Mouse (Mus musculus) CH12.LX (cell line): ENCODE measurements at regions not wholly inside any gene's neighbourhood (a gene's known extent, or its start where the extent isn't known, plus 50 kb on each side); places are given as distances from the start of the nearest gene placed in this dataset.
A peak's percentile ranks its signal among the peaks of the same experiment; 100 is the strongest.

Experiments used
- DNase-seq: peaks from one replicate; pipeline ENCODE4 v3.0.0-alpha.2; 2013; ENCODE audit errors: extremely low read depth
- H3K27ac ChIP-seq: 2 replicates; pipeline ENCODE4 v1.5.1; 2012; ENCODE audit warnings: low read depth, mild to moderate bottlenecking, control low read depth, moderate library complexity; ENCODE audit not compliant: insufficient read depth
- H3K27me3 ChIP-seq: replicated peaks from 2 replicates; pipeline ENCODE3; 2012; ENCODE audit warnings: inconsistent platforms
- H3K36me3 ChIP-seq, 2 experiments: replicated peaks in 1 of 2; 2 replicates each; pipeline versions ENCODE3 to v1.6.1; 2012; ENCODE audit warnings: inconsistent platforms in 1 of 2, low read length in 1 of 2, mild to moderate bottlenecking in 1 of 2, mixed read lengths in 1 of 2, moderate library complexity in 1 of 2; ENCODE audit not compliant: control insufficient read depth in 1 of 2, insufficient read depth in 1 of 2
- H3K4me1 ChIP-seq, 2 experiments: 2 replicates each; pipeline ENCODE4 v1.6.1; 2012; ENCODE audit warnings: inconsistent platforms in 1 of 2, moderate library complexity in 1 of 2; ENCODE audit not compliant: insufficient read depth in 2 of 2, control insufficient read depth in 1 of 2
- H3K4me2 ChIP-seq: 2 replicates; pipeline ENCODE4 v1.6.1; 2012; ENCODE audit warnings: low read depth, mild to moderate bottlenecking, control low read depth; ENCODE audit not compliant: poor library complexity, insufficient read depth, severe bottlenecking
- H3K4me3 ChIP-seq, 3 experiments: fragments of 150-350 bp in 1 of 3; sonication (generic) in 1 of 3; replicated peaks in 1 of 3; 2 replicates each; pipeline versions ENCODE3 to v1.5.1; 2011 to 2012; ENCODE audit warnings: low read depth in 2 of 3, low read length in 2 of 3, mild to moderate bottlenecking in 2 of 3, moderate library complexity in 2 of 3, control low read depth in 1 of 3, improper control_type of control experiment in 1 of 3, inconsistent platforms in 1 of 3, mixed read lengths in 1 of 3; ENCODE audit not compliant: poor library complexity in 1 of 3
- H3K79me2 ChIP-seq: replicated peaks from 2 replicates; pipeline ENCODE4 v1.6.1; 2012; ENCODE audit warnings: mild to moderate bottlenecking, moderate library complexity; ENCODE audit not compliant: control insufficient read depth, poor library complexity, insufficient read depth, severe bottlenecking; ENCODE audit errors: extremely low read depth
- H3K9ac ChIP-seq: 2 replicates; pipeline ENCODE4 v1.6.1; 2012; ENCODE audit warnings: low read depth, mild to moderate bottlenecking, control low read depth, moderate library complexity; ENCODE audit not compliant: insufficient read depth
- H3K9me3 ChIP-seq: replicated peaks from 2 replicates; pipeline ENCODE3; 2012; ENCODE audit warnings: low read length, inconsistent platforms, mixed read lengths
- CHD2 ChIP-seq: IDR thresholded peaks from 2 replicates; pipeline ENCODE4 v1.6.1; 2011; ENCODE audit warnings: low read length, improper control_type of control experiment
- CTCF ChIP-seq, 2 experiments: IDR thresholded peaks in 1 of 2; conservative IDR thresholded peaks in 1 of 2; 2 replicates each; pipeline ENCODE4 v1.5.1; 2011 to 2012; ENCODE audit warnings: low read depth in 2 of 2, low read length in 2 of 2, improper control_type of control experiment in 1 of 2, inconsistent platforms in 1 of 2, mild to moderate bottlenecking in 1 of 2, moderate library complexity in 1 of 2
- GABPA ChIP-seq: IDR thresholded peaks from 2 replicates; pipeline ENCODE4 v1.6.1; 2012; ENCODE audit warnings: low read depth, low read length, improper control_type of control experiment, inconsistent platforms; ENCODE audit not compliant: insufficient replicate concordance
- JUN ChIP-seq: IDR thresholded peaks from 2 replicates; pipeline ENCODE4 v1.6.1; 2011; ENCODE audit warnings: low read depth, mild to moderate bottlenecking, low read length, improper control_type of control experiment, moderate library complexity; ENCODE audit not compliant: insufficient read depth
- MEF2A ChIP-seq: IDR thresholded peaks from 2 replicates; pipeline ENCODE4 v1.6.1; 2014; ENCODE audit warnings: low read depth, mild to moderate bottlenecking, inconsistent platforms, low read length, improper control_type of control experiment, borderline replicate concordance
- RAD21 ChIP-seq: IDR thresholded peaks from 2 replicates; pipeline ENCODE4 v1.6.1; 2011; ENCODE audit warnings: low read depth, mild to moderate bottlenecking, low read length, improper control_type of control experiment, moderate library complexity
- SMC3 ChIP-seq: IDR thresholded peaks from 2 replicates; pipeline ENCODE4 v1.6.1; 2011; ENCODE audit warnings: low read depth, low read length, improper control_type of control experiment
- TBP ChIP-seq: conservative IDR thresholded peaks from 2 replicates; pipeline ENCODE4 v1.6.1; 2011; ENCODE audit warnings: low read depth, low read length, improper control_type of control experiment
- USF1 ChIP-seq: IDR thresholded peaks from 2 replicates; pipeline ENCODE4 v1.6.1; 2014; ENCODE audit warnings: low read depth, mild to moderate bottlenecking, inconsistent platforms, low read length, improper control_type of control experiment
- USF2 ChIP-seq: conservative IDR thresholded peaks from 2 replicates; pipeline ENCODE4 v1.6.1; 2011; ENCODE audit warnings: low read depth, low read length, improper control_type of control experiment
- dilution Hi-C: fragments of 300-500 bp; cut with MboI; formaldehyde crosslinking; loops from 2 replicates; pipeline ENCODE4 v1.14.3; 2020; ENCODE audit warnings: low sequenced_read_pairs; ENCODE audit not compliant: extremely low pct_unique_long_range_greater_than_20kb, extremely low pct_ligation_motif_present
- in situ Hi-C: fragments of 300-500 bp; cut with MboI; formaldehyde crosslinking; loops from 3 replicates; pipeline ENCODE4 v1.14.3; 2019; ENCODE audit warnings: low sequenced_read_pairs, low pct_ligation_motif_present, low pct_unique_long_range_greater_than_20kb, mixed read lengths

GRCm38 (mm10) chr19:14259223-14259622 lies 338.6 kb downstream of the Tle4 start:
- Histone ChIP-seq H3K4me1 (peaks cover 0 to 10% of the 10 kb centered on the region in 2 experiments; a peak in 1 of 4 replicates), H3K27ac (no peak overlapping the region), H3K4me3 (no peak overlapping the region), H3K79me2 (no peaks in the 10 kb centered on the region), H3K27me3 (no peaks in the 10 kb centered on the region), H3K9ac (no peak overlapping the region), H3K4me2 (no peak overlapping the region), H3K36me3 (no peaks in the 10 kb centered on the region), H3K9me3 (no peaks in the 10 kb centered on the region)
- dilution Hi-C loops, result no loop called here
- TF ChIP-seq CHD2 (no peak), MEF2A (no peak), USF2 (no peak), USF1 (no peak)
- no peak for DNase-seq
- in situ Hi-C loops, result no loop called here

DNA sequence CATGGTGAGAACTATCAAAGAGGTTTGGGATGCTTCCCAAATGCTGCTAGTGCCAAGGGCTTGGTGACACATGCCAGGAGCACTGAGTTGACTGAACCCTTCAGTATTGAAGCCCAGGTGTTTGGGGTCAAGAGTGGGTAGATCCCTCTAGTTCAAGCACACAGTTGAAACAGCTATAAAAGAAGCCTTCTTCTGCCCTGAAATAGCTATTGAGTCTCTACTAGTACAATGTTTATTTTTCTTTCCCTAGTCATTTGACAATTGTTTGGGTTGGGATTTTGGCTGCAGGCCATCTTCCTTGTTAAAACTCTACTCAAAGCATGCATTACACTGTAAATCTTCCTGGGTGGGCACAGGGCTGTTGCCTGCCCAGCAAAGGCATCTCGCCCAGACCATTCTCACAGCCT lies 308.5 kb downstream of the Tle4 start:
- no peak overlapping the region for H3K4me3 ChIP-seq
- no peak overlapping the region for H3K27ac ChIP-seq
- no peak for DNase-seq
- dilution Hi-C loops (no loop called here), in situ Hi-C loops (no loop called here)
- H3K79me2 ChIP-seq, result no peaks in the 10 kb centered on the region
- no peak overlapping the region for H3K4me2 ChIP-seq
- peaks cover 0 to 4% of the 10 kb centered on the region in 2 experiments; a peak in 1 of 4 replicates for H3K4me1 ChIP-seq
- H3K36me3 ChIP-seq, result no peaks in the 10 kb centered on the region
- H3K9me3 ChIP-seq, result no peaks in the 10 kb centered on the region
- H3K27me3 ChIP-seq, result no peaks in the 10 kb centered on the region
- TF ChIP-seq GABPA (no peak), TBP (no peak)
- no peak overlapping the region for H3K9ac ChIP-seq

DNA sequence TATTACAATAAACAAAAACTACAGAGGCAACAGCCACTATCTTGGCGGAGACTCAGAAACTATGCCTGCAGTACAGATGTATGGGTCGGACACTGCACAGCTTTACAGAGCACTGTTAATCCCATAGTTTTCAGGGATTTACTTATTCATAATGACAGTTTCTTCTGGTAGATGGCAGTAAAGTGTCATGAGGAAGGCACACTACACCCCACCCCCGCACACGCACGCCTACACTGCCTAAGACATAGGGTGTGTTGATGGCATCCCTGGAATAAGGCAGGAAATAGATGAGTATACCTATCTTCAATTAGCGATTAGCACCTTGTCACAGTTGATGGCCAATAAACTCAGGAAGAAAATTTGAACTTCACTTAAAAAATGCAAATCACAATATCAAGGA lies 306.9 kb downstream of the Tle4 start:
- H3K4me1 ChIP-seq, result peaks cover 0 to 4% of the 10 kb centered on the region in 2 experiments; a peak in 1 of 4 replicates
- no peaks in the 10 kb centered on the region for H3K79me2 ChIP-seq
- H3K9ac ChIP-seq, result no peak overlapping the region
- dilution Hi-C loops (no loop called here), in situ Hi-C loops (no loop called here)
- TF ChIP-seq JUN (no peak), RAD21 (peak; percentile 59), SMC3 (peak; percentile 52), CTCF (conservative IDR thresholded peaks at IDR 0.05 in 1 of 2, IDR thresholded peaks at IDR 0.05 in 1 of 2; ENCODE audit: low read depth in 2 of 2, low read length in 2 of 2) (peak in 1 of 2 experiments; percentile 42; a peak in 2 of 4 replicates), TBP (no peak)
- no peaks in the 10 kb centered on the region for H3K27me3 ChIP-seq
- H3K4me2 ChIP-seq, result no peak overlapping the region
- H3K36me3 ChIP-seq, result no peaks in the 10 kb centered on the region
- H3K4me3 ChIP-seq, result no peak overlapping the region
- H3K9me3 ChIP-seq, result no peaks in the 10 kb centered on the region
- peak; percentile 17 for DNase-seq
- no peak overlapping the region for H3K27ac ChIP-seq
